Mouse (Mus musculus) cortical plate, adult 2 months (tissue): ENCODE data around the gene Igfl3. TPM values are rescaled to one million over a fixed set of nuclear protein-coding genes. Genes with fewer than 3 reads are reported as not detected.
A peak's percentile ranks its signal among the peaks of the same experiment; 100 is the strongest.

ENCODE experiments used
- H3K27ac ChIP-seq: fragments of 200-500 bp; 2 replicates; pipeline ENCODE4 v1.5.1; 2012; ENCODE audit warnings: low read length, control low read depth, inconsistent platforms; ENCODE audit not compliant: insufficient read depth
- H3K4me1 ChIP-seq: fragments of 200-500 bp; 2 replicates; pipeline ENCODE4 v1.6.1; 2011; ENCODE audit warnings: low read length; ENCODE audit not compliant: control insufficient read depth, insufficient read depth
- H3K4me3 ChIP-seq: fragments of 200-500 bp; 2 replicates; pipeline ENCODE4 v1.5.1; 2011; ENCODE audit warnings: mild to moderate bottlenecking, low read length, control low read depth; ENCODE audit not compliant: insufficient read depth
- CTCF ChIP-seq: fragments of 200-500 bp; IDR thresholded peaks from 2 replicates; pipeline ENCODE4 v1.5.1; 2011; ENCODE audit warnings: mild to moderate bottlenecking, control low read depth, low read length; ENCODE audit not compliant: insufficient read depth; ENCODE audit errors: extremely low read depth
- POLR2A ChIP-seq: fragments of 200-500 bp; IDR thresholded peaks from 2 replicates; pipeline ENCODE4 v1.6.1; 2011; ENCODE audit warnings: mild to moderate bottlenecking, low read length, control low read depth; ENCODE audit not compliant: insufficient read depth; ENCODE audit errors: extremely low read depth
- polyA plus RNA-seq: library from polyadenylated mRNA; depleted of rRNA; stranded (reverse); fragments of >200 nt; gene quantifications from 2 replicates; pipeline ENCODE4 v1.2.3, GENCODE M21; 2012; rRNA removed

Igfl3 gene
- not detected in 2 replicates for polyA plus RNA-seq

- Histone ChIP-seq H3K4me3 (no peak within 1 kb of the TSS), H3K4me1 (no peaks in the 10 kb centered on the region), H3K27ac (no peak within 1 kb of the TSS)
- TF ChIP-seq POLR2A (no peak), CTCF (no peak)
Measured at GRCm38 (mm10) chr7:18176194-18176593, at the start of gene Igfl3. Gene Igfl3, plus strand, starts transcription at chr7:18176494.

GRCm38 (mm10) chr7:18210938-18211337, 34.6 kb downstream of the Igfl3 start:
- Histone ChIP-seq H3K4me3 (no peak overlapping the region), H3K27ac (no peak overlapping the region), H3K4me1 (no peaks in the 10 kb centered on the region)
- TF ChIP-seq CTCF (0 out of 2 replicates have a peak, but pooled peaks have one; percentile 9), POLR2A (no peak)

DNA sequence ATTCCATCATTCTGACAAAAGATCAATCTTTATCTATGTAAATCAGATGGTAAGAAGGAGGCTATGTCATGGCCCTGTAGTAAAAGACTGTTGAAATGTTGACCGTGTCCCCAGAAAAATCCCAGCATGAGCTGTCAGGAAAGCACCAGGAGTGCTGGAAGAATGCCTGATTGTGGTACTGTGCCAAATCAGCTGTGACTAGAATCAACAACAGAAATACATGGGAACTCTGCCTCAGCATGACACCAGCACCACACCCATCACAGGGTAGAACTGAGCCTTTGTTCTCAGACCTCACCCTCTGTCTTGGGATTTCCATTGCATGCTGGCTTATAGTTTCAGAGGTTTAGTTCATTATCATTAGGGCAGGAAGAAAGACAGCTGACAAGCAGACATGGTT, 38.4 kb downstream of the Igfl3 start:
- H3K4me1 ChIP-seq = no peaks in the 10 kb centered on the region
- no peak overlapping the region for H3K27ac ChIP-seq
- TF ChIP-seq POLR2A = no peak
- no peak for TF ChIP-seq CTCF
- no peak overlapping the region for H3K4me3 ChIP-seq

Other genes starting within 250 kb of the Igfl3 start
- gene Ceacam11, start 204.4 kb upstream of the Igfl3 start, polyA plus RNA-seq = not detected in 2 replicates
- not detected in 2 replicates for gene Ceacam13, start 166.6 kb upstream of the Igfl3 start, polyA plus RNA-seq
- not detected in 2 replicates for gene Ceacam12, start 110.6 kb upstream of the Igfl3 start, polyA plus RNA-seq
- not detected in 2 replicates for gene Mill1, start 68.9 kb downstream of the Igfl3 start, polyA plus RNA-seq
- not detected in 2 replicates for gene Psg18, start 178.5 kb downstream of the Igfl3 start, polyA plus RNA-seq